Mouse (Mus musculus): ENCODE results near the gene Med13l. TPM values are rescaled to one million over a fixed set of nuclear protein-coding genes. Genes with fewer than 3 reads are reported as not detected.

Med13l gene
- polyA plus RNA-seq (2012; rRNA removed): 18.1 and 25.2 TPM in 2 replicates

GRCm38 (mm10) chr5:118560385-118561085, at the start of gene Med13l:
Gene Med13l, plus strand, starts transcription at chr5:118560679.

All from ovary, adult 2 months (tissue).